In genomic region chr1:185648128-185648527, GRCm38 (mm10) we compare ENCODE assay signal across 13 mouse cellular contexts.
"Had no signal": no experiment of that assay in that cellular context is flagged by ENCODE, and none has a peak within 500 bp of the region (broad histone marks: within the 10 kb centered on the region; RNA-seq: fewer than 3 reads in every experiment).

No protein-coding gene starts in this region.

- H3K4me1 ChIP-seq: liver, embryonic 13.5 days had no signal

- H3K36me3 ChIP-seq: liver, embryonic 13.5 days had no signal

- H3K4me3 ChIP-seq: layer of hippocampus, adult 2 months; liver, embryonic 13.5 days had no signal

- H3K27me3 ChIP-seq: liver, embryonic 13.5 days had no signal

- H3K4me2 ChIP-seq: liver, embryonic 13.5 days; midbrain, embryonic 11.5 days had no signal

- H3K9me3 ChIP-seq: liver, embryonic 13.5 days had no signal

- H3K27ac ChIP-seq: layer of hippocampus, adult 2 months; liver, embryonic 13.5 days had no signal

- ATAC-seq: lung, postnatal 0 days had no signal

- H3K9ac ChIP-seq: liver, embryonic 13.5 days had no signal

- DNase-seq: kidney, adult 18-20 months; kidney, adult 9 months; kidney, postnatal 14 days; kidney, postnatal 4 days; layer of hippocampus, adult 9-11 months; liver, embryonic 13.5 days; lung, postnatal 4 days; midbrain, embryonic 14.5 days; thymus, adult 18-20 months; thymus, postnatal 36 days had no signal
